Mouse (Mus musculus) thymus, adult 2 months (tissue): ENCODE results near the gene Adgrg7.

Experiments
- CTCF ChIP-seq: fragments of 200-500 bp; IDR thresholded peaks from 2 replicates; pipeline ENCODE4 v1.5.1; 2012; ENCODE audit warnings: mild to moderate bottlenecking, control low read depth, low read length, moderate library complexity, borderline replicate concordance; ENCODE audit not compliant: control insufficient read depth, poor library complexity, insufficient read depth; ENCODE audit errors: extremely low read depth
- POLR2A ChIP-seq: fragments of 200-500 bp; IDR thresholded peaks from 2 replicates; pipeline ENCODE4 v1.6.1; 2012; ENCODE audit warnings: mild to moderate bottlenecking, low read length, control low read depth, moderate library complexity; ENCODE audit not compliant: control insufficient read depth, poor library complexity, insufficient read depth; ENCODE audit errors: extremely low read depth

DNA sequence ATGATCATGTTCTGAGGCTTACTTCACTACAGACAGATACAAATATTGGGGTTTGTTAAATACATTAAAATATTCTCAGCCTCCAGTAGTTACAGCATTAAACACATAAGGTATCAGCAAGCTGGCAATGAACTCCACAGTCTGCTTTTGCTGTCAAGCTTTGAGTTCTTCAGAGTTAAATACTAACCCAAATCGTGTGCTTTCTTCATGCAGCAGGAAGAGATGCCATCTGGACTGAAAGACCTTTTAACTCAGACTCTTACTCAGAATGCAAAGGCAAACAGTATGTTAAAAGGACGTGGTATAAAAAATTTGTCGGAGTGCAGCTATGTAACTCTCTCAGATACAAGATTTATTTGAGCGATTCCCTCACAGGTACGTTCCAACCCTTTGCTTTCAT, 108.9 kb downstream of the Adgrg7 start:
- TF ChIP-seq CTCF: no peak
- TF ChIP-seq POLR2A: no peak
